21 mouse cellular contexts compared by ENCODE assay signal in genomic region chr19:25171395-25171794, GRCm38 (mm10).
A peak's percentile ranks its signal among the peaks of the same experiment; 100 is the strongest.
DNase-seq lines count a peak whose midpoint lies in the region; ATAC-seq and TF ChIP-seq lines count a peak whose summit lies in the region.
"Had no signal": no experiment of that assay in that cellular context is flagged by ENCODE, and none has a peak within 500 bp of the region (broad histone marks: within the 10 kb centered on the region; RNA-seq: fewer than 3 reads in every experiment).

No protein-coding gene starts in this region.

- H3K9me3 ChIP-seq in liver, embryonic 12.5 days (replicated peaks), result no peaks in the 10 kb centered on the region
- H3K9me3 ChIP-seq: hindbrain, embryonic 12.5 days; megakaryocyte, embryonic 14.5 days; midbrain, embryonic 13.5 days had no signal

- DNase-seq in heart, adult 11 months, result peak; percentile 84
- DNase-seq in heart, adult 2 months, result no peak
- DNase-seq in liver, adult 2 months (ENCODE audit: extremely low read depth, low read depth, low spot score), result peak; percentile 65
- DNase-seq in NIH3T3 (ENCODE audit: low read depth), result peak; percentile 69
- peak; percentile 35 to 51 for DNase-seq in kidney, postnatal 36 days
- no peak for DNase-seq in gastrocnemius, adult 2 months
- DNase-seq: adrenal gland, postnatal 36 days; cerebellum, adult 9-10 months; forebrain, postnatal 0 days; gastrocnemius, postnatal 25 days; layer of hippocampus, postnatal 36 days; lung, postnatal 10 days; right cerebral cortex, postnatal 14 days; spleen, adult 18-20 months had no signal

- intact Hi-C loops in heart, adult 2 months (cut with DNase I), result no loop called here
- intact Hi-C loops in gastrocnemius, adult 2 months (cut with DNase I), result no loop called here

- no peak overlapping the region for H3K4me2 ChIP-seq in liver, embryonic 12.5 days
- H3K4me2 ChIP-seq: hindbrain, embryonic 12.5 days; midbrain, embryonic 13.5 days had no signal

- no peaks in the 10 kb centered on the region for H3K27me3 ChIP-seq in heart, adult 2 months (ENCODE audit: control insufficient read depth, insufficient read depth, low read length)
- H3K27me3 ChIP-seq in liver, adult 2 months (ENCODE audit: control insufficient read depth, insufficient read depth, low read length), result no peaks in the 10 kb centered on the region
- no peaks in the 10 kb centered on the region for H3K27me3 ChIP-seq in liver, embryonic 12.5 days (replicated peaks)
- H3K27me3 ChIP-seq: hindbrain, embryonic 12.5 days; megakaryocyte, embryonic 14.5 days; midbrain, embryonic 13.5 days had no signal

- H3K4me1 ChIP-seq in heart, adult 2 months (ENCODE audit: control insufficient read depth, insufficient read depth, low read length), result no peaks in the 10 kb centered on the region
- no peaks in the 10 kb centered on the region for H3K4me1 ChIP-seq in liver, adult 2 months (ENCODE audit: control insufficient read depth, insufficient read depth, low read length)
- no peaks in the 10 kb centered on the region for H3K4me1 ChIP-seq in liver, embryonic 12.5 days
- H3K4me1 ChIP-seq: hindbrain, embryonic 12.5 days; megakaryocyte, embryonic 14.5 days; midbrain, embryonic 13.5 days had no signal

- no peak for TF ChIP-seq POLR2A in heart, adult 2 months (IDR thresholded peaks at IDR 0.05; ENCODE audit: insufficient read depth, low read depth, low read length)
- no peak for TF ChIP-seq POLR2A in liver, adult 2 months (IDR thresholded peaks at IDR 0.05; ENCODE audit: extremely low read depth, insufficient read depth, low read length)

- no peak for TF ChIP-seq EP300 in heart, adult 2 months (IDR thresholded peaks at IDR 0.05; ENCODE audit: insufficient read depth, low read depth, low read length)

- H3K27ac ChIP-seq in heart, adult 2 months, result no peak overlapping the region
- H3K27ac ChIP-seq in liver, adult 2 months (replicated peaks; ENCODE audit: insufficient read depth, low read depth, low read length), result no peak overlapping the region
- no peak overlapping the region for H3K27ac ChIP-seq in liver, embryonic 12.5 days
- no peak overlapping the region for H3K27ac ChIP-seq in gastrocnemius, adult 2 months
- H3K27ac ChIP-seq: hindbrain, embryonic 12.5 days; layer of hippocampus, adult 2 months; liver, embryonic 14.5 days; midbrain, embryonic 13.5 days had no signal

- 71% methylated on average over 10 of the region's 10 CpGs for WGBS in heart, adult 2 months
- 30% methylated on average over 10 of the region's 10 CpGs for WGBS in liver, adult 2 months
- WGBS in liver, embryonic 12.5 days (ENCODE audit: insufficient replicate concordance), result 72% methylated on average over 10 of the region's 10 CpGs

- H3K36me3 ChIP-seq in heart, adult 2 months (ENCODE audit: control insufficient read depth, insufficient read depth, low read length), result no peaks in the 10 kb centered on the region
- peaks cover 38% of the 10 kb centered on the region for H3K36me3 ChIP-seq in liver, adult 2 months (ENCODE audit: control insufficient read depth, insufficient read depth, low read length)
- H3K36me3 ChIP-seq in liver, embryonic 12.5 days, result peaks cover 26% of the 10 kb centered on the region
- H3K36me3 ChIP-seq: hindbrain, embryonic 12.5 days; midbrain, embryonic 13.5 days had no signal

- ATAC-seq in liver, embryonic 12.5 days, result no peak
- ATAC-seq: forebrain, postnatal 0 days; intestine, postnatal 0 days; midbrain, embryonic 13.5 days had no signal

- no peak overlapping the region for H3K9ac ChIP-seq in heart, adult 2 months (ENCODE audit: low read depth, low read length)
- H3K9ac ChIP-seq in liver, adult 2 months (ENCODE audit: low read depth, low read length), result no peak overlapping the region
- no peak overlapping the region for H3K9ac ChIP-seq in liver, embryonic 12.5 days
- H3K9ac ChIP-seq: forebrain, postnatal 0 days; hindbrain, embryonic 12.5 days; liver, embryonic 14.5 days; midbrain, embryonic 13.5 days had no signal

- no peak overlapping the region for H3K4me3 ChIP-seq in heart, adult 2 months
- H3K4me3 ChIP-seq in liver, adult 2 months (ENCODE audit: insufficient read depth, low read depth, low read length), result no peak overlapping the region
- no peak overlapping the region for H3K4me3 ChIP-seq in liver, embryonic 12.5 days
- H3K4me3 ChIP-seq in gastrocnemius, adult 2 months, result no peak overlapping the region
- H3K4me3 ChIP-seq: hindbrain, embryonic 12.5 days; layer of hippocampus, adult 2 months; megakaryocyte, embryonic 14.5 days; midbrain, embryonic 13.5 days had no signal

- H3K79me2 ChIP-seq in heart, adult 2 months (replicated peaks; ENCODE audit: control insufficient read depth, insufficient read depth, low read length), result no peaks in the 10 kb centered on the region
- no peaks in the 10 kb centered on the region for H3K79me2 ChIP-seq in liver, adult 2 months (ENCODE audit: control insufficient read depth, insufficient read depth, low read length)

- TF ChIP-seq CTCF in heart, adult 2 months (IDR thresholded peaks at IDR 0.05), result no peak
- no peak for TF ChIP-seq CTCF in liver, adult 2 months (IDR thresholded peaks at IDR 0.05; ENCODE audit: low read depth, low read length)
- TF ChIP-seq CTCF in gastrocnemius, adult 2 months (IDR thresholded peaks at IDR 0.05), result no peak

Comparison
In these comparisons a context has a peak if more than half of its experiments do, and no peak if none do; other contexts are left out.
1. DNase-seq: peak in heart, adult 11 months (single experiment), liver, adult 2 months (single experiment), NIH3T3 (single experiment) and kidney, postnatal 36 days (2 of 2); none in heart, adult 2 months (0 of 2) and gastrocnemius, adult 2 months (single experiment).